Mouse (Mus musculus) kidney, embryonic 15.5 days (tissue): ENCODE results near the gene Nek7. TPM values are rescaled to one million over a fixed set of nuclear protein-coding genes. Genes with fewer than 3 reads are reported as not detected.

Source experiments
- ATAC-seq: fragments of 200-750 bp; cut with Nextera tagmentation; replicated peaks from 2 replicates; pipeline ENCODE4 v1.8.0; 2017; ENCODE audit warnings: moderate TSS enrichment; ENCODE audit not compliant: low FRiP score
- H3K27ac ChIP-seq: fragments of 300-500 bp; sonication (generic); 2 replicates; pipeline ENCODE4 v1.5.1; 2015; ENCODE audit warnings: mild to moderate bottlenecking, inconsistent platforms
- H3K27me3 ChIP-seq: fragments of 300-500 bp; sonication (generic); 2 replicates; pipeline ENCODE4 v1.6.1; 2015; ENCODE audit warnings: inconsistent platforms
- H3K36me3 ChIP-seq: fragments of 300-500 bp; sonication (generic); 2 replicates; pipeline ENCODE4 v1.6.1; 2015; ENCODE audit warnings: inconsistent platforms
- H3K4me1 ChIP-seq: fragments of 300-500 bp; sonication (generic); 2 replicates; pipeline ENCODE4 v1.6.1; 2015; ENCODE audit warnings: inconsistent platforms
- H3K4me2 ChIP-seq: fragments of 300-500 bp; sonication (generic); 2 replicates; pipeline ENCODE4 v1.6.1; 2015; ENCODE audit warnings: moderate library complexity, mild to moderate bottlenecking, inconsistent platforms
- H3K4me3 ChIP-seq: fragments of 300-500 bp; sonication (generic); replicated peaks from 2 replicates; pipeline ENCODE4 v1.5.1; 2015; ENCODE audit warnings: mild to moderate bottlenecking, inconsistent platforms
- H3K9ac ChIP-seq: fragments of 300-500 bp; sonication (generic); 2 replicates; pipeline ENCODE4 v1.6.1; 2015; ENCODE audit warnings: mild to moderate bottlenecking, inconsistent platforms
- H3K9me3 ChIP-seq: fragments of 300-500 bp; sonication (generic); replicated peaks from 2 replicates; pipeline ENCODE4 v1.6.1; 2016; ENCODE audit warnings: inconsistent platforms
- WGBS: fragments of 180-500 bp; shearing (Covaris S2); methylation state at CpG from one replicate; pipeline ENCODE4 v1.1.7; 2015; ENCODE audit warnings: mixed read lengths; 5-methylcytosine and 5-hydroxymethylcytosine counted together
- polyA plus RNA-seq: library from polyadenylated mRNA; unstranded; fragments of >200 nt; fragmentation: Nextera tagmentation; extraction: Ambion mirVana; gene quantifications from 2 replicates; pipeline ENCODE4 v1.2.1, GENCODE M21; 2015

The Nek7 gene
- polyA plus RNA-seq, 1 experiment from 2014 or later: 42.7 TPM

- no peak overlapping the region for H3K4me3 ChIP-seq
- WGBS: 23% methylated on average over 10 of the region's 10 CpGs
- no peak overlapping the region for H3K27ac ChIP-seq
- peaks cover 7% of the 10 kb centered on the region; the same call in 1 of the 2 replicates for H3K4me1 ChIP-seq
- no peaks in the 10 kb centered on the region for H3K27me3 ChIP-seq
- no peak overlapping the region for H3K4me2 ChIP-seq
- peaks cover 10% of the 10 kb centered on the region; the same call in 1 of the 2 replicates for H3K36me3 ChIP-seq
- no peaks in the 10 kb centered on the region for H3K9me3 ChIP-seq
- no peak overlapping the region for H3K9ac ChIP-seq
- ATAC-seq: no peak
These were observed 119.8 kb downstream of the Nek7 start for GRCm38 (mm10) chr1:138500155-138500554.

- no peaks in the 10 kb centered on the region for H3K9me3 ChIP-seq
- 63% methylated on average over 9 of the region's 9 CpGs for WGBS
- 0 out of 2 replicates have a peak, but pooled peaks have one; percentile 54 for ATAC-seq
- no peaks in the 10 kb centered on the region for H3K27me3 ChIP-seq
- H3K4me3 ChIP-seq: no peak overlapping the region
- no peak overlapping the region for H3K4me2 ChIP-seq
- H3K4me1 ChIP-seq: peaks cover 7% of the 10 kb centered on the region; the same call in 1 of the 2 replicates
- H3K27ac ChIP-seq: no peak overlapping the region
- H3K36me3 ChIP-seq: peaks cover 10% of the 10 kb centered on the region; the same call in 1 of the 2 replicates
- H3K9ac ChIP-seq: no peak overlapping the region
These were observed 120.5 kb downstream of the Nek7 start for GRCm38 (mm10) chr1:138499461-138499860.

GRCm38 (mm10) chr1:138491382-138492097, 128.4 kb downstream of the Nek7 start:
- Histone ChIP-seq H3K4me2 (no peak overlapping the region), H3K27ac (no peak overlapping the region), H3K27me3 (no peaks in the 10 kb centered on the region), H3K9ac (no peak overlapping the region), H3K4me3 (no peak overlapping the region), H3K9me3 (no peaks in the 10 kb centered on the region), H3K36me3 (peaks cover 4% of the 10 kb centered on the region; the same call in 1 of the 2 replicates), H3K4me1 (no peaks in the 10 kb centered on the region)
- 93% methylated on average over 6 of the region's 6 CpGs for WGBS
- ATAC-seq: no peak

- no peak overlapping the region for H3K4me3 ChIP-seq
- no peak overlapping the region for H3K9ac ChIP-seq
- peaks cover 11% of the 10 kb centered on the region for H3K36me3 ChIP-seq
- no peak for ATAC-seq
- H3K27me3 ChIP-seq: no peaks in the 10 kb centered on the region
- H3K27ac ChIP-seq: no peak overlapping the region
- H3K4me1 ChIP-seq: no peaks in the 10 kb centered on the region
- 78% methylated on average over 5 of the region's 5 CpGs for WGBS
- no peak overlapping the region for H3K4me2 ChIP-seq
- H3K9me3 ChIP-seq: no peaks in the 10 kb centered on the region
These were observed 132.4 kb downstream of the Nek7 start for GRCm38 (mm10) chr1:138487569-138487968.

- no peaks in the 10 kb centered on the region for H3K27me3 ChIP-seq
- H3K4me1 ChIP-seq: no peaks in the 10 kb centered on the region
- no peak overlapping the region for H3K9ac ChIP-seq
- no peak overlapping the region for H3K27ac ChIP-seq
- 83% methylated on average over 1 of the region's 1 CpGs for WGBS
- H3K9me3 ChIP-seq: 0 out of 2 replicates have a peak, but pooled peaks cover 3% of the 10 kb centered on the region
- no peak overlapping the region for H3K4me3 ChIP-seq
- no peak overlapping the region for H3K4me2 ChIP-seq
- peaks cover 5% of the 10 kb centered on the region; the same call in 1 of the 2 replicates for H3K36me3 ChIP-seq
- no peak for ATAC-seq
These were observed 139.2 kb downstream of the Nek7 start for GRCm38 (mm10) chr1:138480694-138481093.

- Histone ChIP-seq H3K27me3 (no peaks in the 10 kb centered on the region), H3K9me3 (no peaks in the 10 kb centered on the region; the same call in 1 of the 2 replicates), H3K4me1 (no peaks in the 10 kb centered on the region), H3K4me2 (no peak overlapping the region), H3K4me3 (no peak overlapping the region), H3K27ac (no peak overlapping the region), H3K36me3 (no peaks in the 10 kb centered on the region), H3K9ac (no peak overlapping the region)
- WGBS: 68% methylated on average over 2 of the region's 2 CpGs
- no peak for ATAC-seq
These were observed 154.6 kb downstream of the Nek7 start for GRCm38 (mm10) chr1:138465352-138465751.

GRCm38 (mm10) chr1:138461425-138461824, 158.5 kb downstream of the Nek7 start:
- Histone ChIP-seq H3K27me3 (no peaks in the 10 kb centered on the region), H3K4me2 (no peak overlapping the region), H3K4me1 (no peaks in the 10 kb centered on the region), H3K4me3 (no peak overlapping the region), H3K9ac (no peak overlapping the region), H3K27ac (no peak overlapping the region), H3K9me3 (no peaks in the 10 kb centered on the region; the same call in 1 of the 2 replicates), H3K36me3 (no peaks in the 10 kb centered on the region)
- no peak for ATAC-seq
- WGBS: 80% methylated on average over 3 of the region's 3 CpGs

GRCm38 (mm10) chr1:138449476-138449851, 170.5 kb downstream of the Nek7 start:
- WGBS: 72% methylated on average over 2 of the region's 2 CpGs
- H3K4me3 ChIP-seq: no peak overlapping the region

GRCm38 (mm10) chr1:138448635-138449475, 171.1 kb downstream of the Nek7 start:
- no peak for ATAC-seq
- Histone ChIP-seq H3K4me3 (no peak overlapping the region), H3K36me3 (no peaks in the 10 kb centered on the region), H3K9ac (no peak overlapping the region), H3K4me1 (no peaks in the 10 kb centered on the region), H3K27me3 (no peaks in the 10 kb centered on the region), H3K27ac (no peak overlapping the region), H3K9me3 (no peaks in the 10 kb centered on the region), H3K4me2 (no peak overlapping the region)
- 64% methylated on average over 15 of the region's 15 CpGs for WGBS

More at GRCm38 (mm10) chr1:138449476-138449851, 170.5 kb downstream of the Nek7 start:
- Histone ChIP-seq H3K36me3 (no peaks in the 10 kb centered on the region), H3K27me3 (no peaks in the 10 kb centered on the region), H3K4me1 (no peaks in the 10 kb centered on the region), H3K27ac (no peak overlapping the region), H3K9ac (no peak overlapping the region), H3K4me2 (no peak overlapping the region), H3K9me3 (no peaks in the 10 kb centered on the region)
- ATAC-seq: no peak

GRCm38 (mm10) chr1:138446846-138447245, 173.1 kb downstream of the Nek7 start:
- no peak overlapping the region for H3K9ac ChIP-seq
- 83% methylated on average over 1 of the region's 1 CpGs for WGBS
- no peaks in the 10 kb centered on the region for H3K4me1 ChIP-seq
- H3K27me3 ChIP-seq: no peaks in the 10 kb centered on the region
- no peak for ATAC-seq
- no peaks in the 10 kb centered on the region for H3K36me3 ChIP-seq
- no peaks in the 10 kb centered on the region for H3K9me3 ChIP-seq
- no peak overlapping the region for H3K27ac ChIP-seq
- H3K4me2 ChIP-seq: no peak overlapping the region
- no peak overlapping the region for H3K4me3 ChIP-seq
